Mouse (Mus musculus) cerebellum, postnatal 4 days (tissue): ENCODE data around the gene Gm10309.
"Not testable (repeated sequence)": the region's sequence is repeated elsewhere in the genome, so short reads cannot be mapped to it uniquely, and the experiment has no call there.

Source experiments
- DNase-seq, 2 experiments: peaks; one replicate each; pipeline ENCODE4 v3.0.0; 2022; ENCODE audit warnings: low spot score in 2 of 2, mixed read lengths in 1 of 2

The Gm10309 gene

GRCm38 (mm10) chr17:86514974-86515620, 10.1 kb upstream of the Gm10309 start:
- no peak for DNase-seq

DNA sequence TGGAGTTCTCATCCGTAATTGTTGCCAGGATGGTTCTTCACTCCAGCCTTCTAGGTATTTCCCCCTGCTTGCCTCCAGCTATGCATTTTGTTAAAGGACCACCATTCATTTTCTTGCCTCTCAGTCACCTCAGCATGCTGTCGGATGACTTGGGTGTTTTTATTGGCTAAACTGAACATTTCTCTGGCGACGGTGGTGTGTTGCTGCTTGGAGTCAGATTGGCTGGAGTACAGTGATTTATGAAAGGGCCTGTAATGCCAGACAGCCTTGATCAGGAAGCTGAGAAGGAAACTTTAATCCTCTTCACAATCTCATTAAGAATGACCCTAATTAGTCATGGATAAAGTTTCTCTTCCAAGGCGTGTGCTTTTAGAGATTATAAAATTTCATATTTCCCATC, 4.8 kb upstream of the Gm10309 start:
- no peak for DNase-seq

GRCm38 (mm10) chr17:86508212-86508490, 3.1 kb upstream of the Gm10309 start:
- DNase-seq: no peak

DNA sequence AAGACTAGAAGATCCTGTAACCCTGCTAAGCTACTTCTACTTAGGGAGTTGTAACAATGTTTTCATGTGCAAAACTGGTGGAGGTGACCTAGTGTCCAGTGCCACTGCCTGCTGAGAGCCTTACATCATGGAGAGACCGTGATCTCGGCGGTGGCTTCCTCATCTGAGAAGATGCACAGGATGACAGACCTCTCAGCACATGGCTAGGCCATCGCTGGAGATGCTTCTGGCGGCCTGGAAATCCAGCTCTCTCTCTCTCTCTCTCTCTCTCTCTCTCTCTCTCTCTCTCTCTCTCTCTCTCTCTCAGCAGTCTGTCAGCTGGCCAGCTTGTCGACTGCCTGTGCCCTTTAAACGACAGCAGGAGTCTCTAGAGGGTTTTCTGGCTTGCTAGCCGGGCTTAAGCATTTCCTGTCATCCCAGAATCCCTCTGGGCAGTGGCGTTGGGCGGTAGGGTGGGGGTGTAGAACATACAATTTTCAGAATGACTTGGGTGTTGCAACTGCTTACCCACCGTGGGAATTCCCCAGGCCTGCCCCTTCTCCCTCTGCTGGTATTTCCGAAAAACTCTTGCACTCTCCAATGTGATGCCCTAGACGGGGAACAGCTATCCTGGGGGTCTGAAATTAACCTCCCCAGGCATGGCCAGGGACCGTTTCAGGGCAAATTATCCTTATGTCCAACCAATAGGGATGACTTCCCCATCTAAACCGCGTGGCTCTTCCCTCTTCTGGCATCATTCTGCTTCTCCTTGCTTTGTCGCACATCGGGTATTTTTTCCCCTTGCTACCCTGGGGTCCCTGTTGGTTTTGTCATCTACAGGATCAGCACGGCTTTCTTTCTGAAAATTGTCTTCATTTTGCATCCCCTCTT, 2.5 kb upstream of the Gm10309 start:
- DNase-seq: no peak

- no peak for DNase-seq
These were observed 1.8 kb upstream of the Gm10309 start for GRCm38 (mm10) chr17:86506881-86507280.

DNA sequence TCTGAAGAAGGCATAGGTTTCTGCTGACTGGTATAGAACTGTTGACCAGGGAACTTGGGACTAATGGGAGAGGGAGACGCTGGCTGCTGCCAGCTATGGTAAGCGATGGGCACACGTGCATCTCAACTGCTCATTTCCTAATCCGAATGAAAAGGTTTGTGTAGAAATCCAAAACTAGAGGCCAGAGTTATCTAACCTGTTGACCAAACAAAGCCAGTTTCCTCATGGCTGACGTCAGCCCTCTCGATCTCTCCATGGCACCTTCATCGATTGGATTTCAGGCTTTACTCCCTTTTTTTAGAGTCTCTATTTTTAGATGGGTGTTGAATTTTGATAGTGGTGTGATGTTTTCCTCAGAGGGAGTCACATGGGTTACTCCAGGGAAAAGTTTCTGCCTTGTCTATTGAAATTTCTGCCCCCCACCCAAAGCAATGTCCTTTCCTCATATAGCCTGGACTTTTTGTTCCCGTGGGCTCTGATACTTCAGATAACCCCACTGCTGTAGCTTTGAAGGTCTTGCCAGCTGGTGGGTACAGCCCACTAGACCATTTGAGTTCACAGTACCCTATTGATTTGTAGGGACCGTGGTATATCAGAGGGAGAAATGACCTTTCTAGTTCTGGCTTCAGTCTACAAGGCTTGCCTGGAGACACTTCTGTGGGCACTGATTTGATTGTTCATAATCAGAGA, 1.7 kb downstream of the Gm10309 start:
- DNase-seq: no peak

GRCm38 (mm10) chr17:86501393-86501792, 3.6 kb downstream of the Gm10309 start:
- no peak for DNase-seq

- DNase-seq: no peak
These were observed 5.5 kb downstream of the Gm10309 start for GRCm38 (mm10) chr17:86499359-86500045.

DNA sequence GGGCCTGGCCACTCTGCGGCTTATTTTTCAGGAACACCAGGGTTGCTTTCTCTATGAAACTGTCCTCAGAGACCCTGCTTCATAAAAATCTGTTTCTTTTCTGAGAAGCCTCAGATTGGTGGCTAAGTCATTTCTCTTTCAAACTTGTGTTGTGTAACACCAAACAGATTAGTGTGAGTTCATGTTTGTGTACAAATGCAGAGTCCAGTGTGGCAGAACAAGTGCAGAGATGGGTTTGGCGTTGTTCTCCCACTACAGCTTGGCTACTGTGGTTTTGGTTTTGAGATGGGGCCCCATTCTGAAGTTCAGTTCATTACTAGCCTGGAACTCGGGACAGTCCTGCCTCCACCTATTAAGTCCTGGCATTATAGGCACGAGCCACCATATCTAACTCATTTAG, 7.7 kb downstream of the Gm10309 start:
- no peak for DNase-seq

DNA sequence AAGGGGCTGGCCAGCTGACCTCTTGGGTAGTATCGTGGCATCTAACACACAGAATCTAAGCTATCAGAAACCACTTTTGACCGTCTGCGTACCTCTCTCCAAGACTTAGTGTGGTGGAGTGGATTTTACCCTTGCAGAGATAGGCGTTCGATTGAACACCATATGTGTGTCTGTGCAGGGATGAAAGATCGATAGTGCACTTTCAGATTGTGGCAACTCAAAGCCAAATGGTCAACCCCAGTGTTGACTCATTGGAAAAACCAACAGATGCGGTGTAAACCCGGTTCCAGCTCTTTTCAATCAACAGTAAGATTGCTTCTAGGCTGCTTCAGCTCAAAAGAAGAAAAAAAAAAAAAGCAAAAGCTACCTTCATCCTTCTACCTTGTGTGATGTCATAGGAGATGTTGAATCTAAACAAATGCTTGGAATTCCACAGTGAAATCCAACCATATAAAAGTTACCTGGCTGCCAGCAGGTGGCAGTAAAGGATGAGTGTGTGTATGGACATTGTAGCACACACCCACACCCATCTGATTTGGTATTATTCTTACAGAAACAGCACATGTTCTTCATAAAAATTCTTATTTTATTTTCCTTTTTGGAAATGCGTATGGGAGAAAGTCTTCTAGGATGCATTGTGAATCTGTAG, 8.8 kb downstream of the Gm10309 start:
- DNase-seq: peak in 1 of 2 experiments; percentile 26

DNA sequence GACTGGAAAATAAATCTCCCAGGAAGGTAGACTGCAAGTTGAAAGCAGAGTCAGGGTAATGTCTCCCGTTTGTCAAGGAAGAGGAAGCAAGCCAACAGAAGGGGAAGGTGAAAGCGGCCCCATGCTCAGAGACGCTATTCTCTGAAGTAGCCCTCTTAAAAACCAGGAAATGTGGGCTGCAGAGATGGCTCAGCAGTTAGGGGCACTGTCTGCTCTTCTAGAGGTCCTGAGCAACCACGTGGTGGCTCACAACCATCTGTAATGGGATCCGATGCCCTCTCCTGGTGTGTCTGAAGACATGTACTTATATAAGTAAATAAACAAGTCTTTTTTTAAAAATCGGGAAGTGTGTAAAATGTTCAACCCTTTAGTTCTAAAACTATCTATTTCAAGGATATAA, 10.1 kb downstream of the Gm10309 start:
- no peak for DNase-seq

- DNase-seq: no peak
These were observed 10.5 kb downstream of the Gm10309 start for GRCm38 (mm10) chr17:86494494-86494893.

GRCm38 (mm10) chr17:86493891-86494420, 11.1 kb downstream of the Gm10309 start:
- no peak for DNase-seq

- no peak for DNase-seq
These were observed 12.7 kb downstream of the Gm10309 start for GRCm38 (mm10) chr17:86492376-86492775.

DNA sequence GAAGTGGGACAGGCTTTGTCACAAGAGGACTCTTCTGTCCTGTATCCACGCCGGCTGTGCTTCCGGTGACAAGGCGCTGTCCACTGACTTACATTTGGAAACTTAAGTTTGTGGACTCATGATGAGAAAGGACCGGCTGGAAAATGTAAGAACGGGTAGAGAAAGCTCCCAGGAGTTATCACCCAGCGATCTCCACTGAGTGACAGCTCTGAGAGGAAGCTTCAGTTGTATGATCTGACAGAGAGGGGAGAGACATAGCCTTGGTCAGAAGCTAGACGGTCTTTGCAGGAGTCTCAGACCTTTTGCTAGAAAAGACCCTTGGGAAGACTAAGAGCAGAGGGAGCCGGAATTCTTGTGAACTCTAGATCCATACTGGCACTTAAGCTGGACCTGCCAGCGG, 15.2 kb downstream of the Gm10309 start:
- DNase-seq: no peak

DNA sequence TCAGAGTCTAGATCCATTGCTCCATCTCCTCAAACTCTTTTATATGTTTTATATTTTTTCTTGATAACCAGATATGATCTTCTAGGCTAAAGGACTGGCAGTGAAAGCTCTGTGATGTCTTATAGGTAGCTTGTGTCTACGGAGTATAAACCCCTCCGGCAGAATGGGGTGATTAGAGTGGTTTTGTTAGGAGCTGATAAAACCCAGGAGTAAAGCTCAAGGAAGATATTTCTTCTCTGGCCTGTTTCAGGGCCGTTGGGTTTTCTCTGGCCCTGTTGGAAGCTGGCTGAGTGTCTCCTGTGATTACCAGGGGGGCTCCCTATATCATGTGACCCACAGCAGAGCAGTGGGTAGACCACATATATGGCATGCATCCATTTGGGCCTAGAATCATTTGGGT, 17.6 kb downstream of the Gm10309 start:
- DNase-seq: no peak

DNA sequence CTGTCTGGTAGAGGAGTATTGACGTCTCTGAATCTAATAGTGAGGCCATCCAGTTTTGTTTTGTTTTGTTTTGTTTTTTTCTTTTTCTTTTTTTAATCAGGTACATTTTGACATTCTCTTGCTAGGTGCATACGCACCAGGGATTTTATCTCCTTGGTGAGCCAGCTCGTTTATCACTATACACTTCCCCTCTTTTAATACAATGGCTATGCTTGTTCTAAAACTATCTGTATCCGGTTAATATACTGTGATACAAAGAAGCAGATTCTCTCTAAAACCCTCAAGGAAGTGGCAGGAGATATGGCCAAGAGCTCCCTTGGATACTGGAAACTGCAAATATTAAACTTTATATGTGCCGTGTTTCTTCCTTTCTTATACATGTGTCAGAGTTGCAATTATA, 18.4 kb downstream of the Gm10309 start:
- no peak for DNase-seq

- peak; percentile 72 to 81 for DNase-seq
These were observed 20.8 kb downstream of the Gm10309 start for GRCm38 (mm10) chr17:86484087-86484737.

GRCm38 (mm10) chr17:86482675-86483074, 22.4 kb downstream of the Gm10309 start:
- DNase-seq: no peak

DNA sequence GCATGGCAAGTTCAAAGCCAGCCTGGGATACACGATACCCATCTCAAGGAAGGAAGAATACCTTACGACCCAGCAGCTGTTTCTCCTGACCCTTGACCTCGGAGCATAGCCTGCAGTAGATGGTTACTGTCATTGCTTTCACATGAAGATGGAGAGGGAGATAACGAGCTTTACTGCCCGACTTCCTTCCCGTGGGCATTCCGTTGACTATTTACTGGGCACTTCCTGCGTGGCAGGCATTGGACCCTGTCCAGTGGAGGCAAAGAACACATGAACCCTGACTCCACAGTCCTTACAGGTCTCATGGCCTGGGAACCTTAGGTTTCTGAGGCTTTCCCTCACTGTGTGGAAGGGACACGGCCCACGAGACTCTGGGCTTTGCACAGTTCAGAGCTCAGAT, 25.6 kb downstream of the Gm10309 start:
- DNase-seq: no peak

DNA sequence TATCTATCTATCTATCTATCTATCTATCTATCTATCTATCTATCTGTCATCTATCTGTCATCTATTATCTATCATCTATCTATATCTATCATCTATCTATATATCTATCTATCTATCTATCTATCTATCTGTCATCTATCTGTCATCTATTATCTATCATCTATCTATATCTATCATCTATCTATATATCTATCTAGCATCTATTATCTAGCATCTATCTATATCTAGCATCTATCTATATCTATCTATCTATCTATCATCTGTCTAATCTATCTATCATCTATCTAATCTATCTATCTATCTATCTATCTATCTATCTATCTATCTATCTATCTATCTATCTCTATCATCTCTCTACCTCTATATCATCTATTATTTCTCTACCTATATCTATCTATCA, 27.6 kb downstream of the Gm10309 start:
- not testable (repeated sequence) for DNase-seq
